Mouse (Mus musculus): ENCODE measurements around the gene Mfap5. TPM values are rescaled to one million over a fixed set of nuclear protein-coding genes. Genes with fewer than 3 reads are reported as not detected.
A peak's percentile ranks its signal among the peaks of the same experiment; 100 is the strongest.
"Not testable (repeated sequence)": the region's sequence is repeated elsewhere in the genome, so short reads cannot be mapped to it uniquely, and the experiment has no call there.

The Mfap5 gene
- 3.6 and 3.9 TPM in 2 replicates for polyA plus RNA-seq (2015; fragmentation: Nextera tagmentation; extraction: Ambion mirVana)

DNA sequence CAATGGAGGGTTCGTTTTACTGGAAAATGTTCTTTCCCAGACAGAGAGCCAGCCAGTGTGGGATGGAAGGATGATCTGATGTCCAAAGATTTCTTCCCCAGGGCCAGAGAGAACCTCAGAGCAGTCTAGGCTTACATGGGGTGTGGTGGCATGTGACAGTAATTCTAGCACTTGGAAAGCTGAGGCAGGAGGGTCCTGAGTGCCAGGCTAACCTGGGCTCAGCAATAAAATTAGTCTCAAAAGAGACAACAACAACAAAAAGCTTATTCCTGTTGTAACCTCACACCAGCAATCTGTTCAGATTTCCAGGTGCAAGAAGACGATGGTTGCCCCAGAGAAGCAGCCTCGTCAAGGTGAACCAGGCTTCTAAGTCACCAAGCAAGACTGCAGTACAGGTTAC, at the start of gene Mfap5:
Gene Mfap5, plus strand, starts transcription at position 301 of the 400 bp plus-strand sequence.
- WGBS, result 87% methylated on average over 3 of the region's 3 CpGs
- no peak within 1 kb of the TSS for H3K4me2 ChIP-seq (ENCODE audit: low read length)

DNA sequence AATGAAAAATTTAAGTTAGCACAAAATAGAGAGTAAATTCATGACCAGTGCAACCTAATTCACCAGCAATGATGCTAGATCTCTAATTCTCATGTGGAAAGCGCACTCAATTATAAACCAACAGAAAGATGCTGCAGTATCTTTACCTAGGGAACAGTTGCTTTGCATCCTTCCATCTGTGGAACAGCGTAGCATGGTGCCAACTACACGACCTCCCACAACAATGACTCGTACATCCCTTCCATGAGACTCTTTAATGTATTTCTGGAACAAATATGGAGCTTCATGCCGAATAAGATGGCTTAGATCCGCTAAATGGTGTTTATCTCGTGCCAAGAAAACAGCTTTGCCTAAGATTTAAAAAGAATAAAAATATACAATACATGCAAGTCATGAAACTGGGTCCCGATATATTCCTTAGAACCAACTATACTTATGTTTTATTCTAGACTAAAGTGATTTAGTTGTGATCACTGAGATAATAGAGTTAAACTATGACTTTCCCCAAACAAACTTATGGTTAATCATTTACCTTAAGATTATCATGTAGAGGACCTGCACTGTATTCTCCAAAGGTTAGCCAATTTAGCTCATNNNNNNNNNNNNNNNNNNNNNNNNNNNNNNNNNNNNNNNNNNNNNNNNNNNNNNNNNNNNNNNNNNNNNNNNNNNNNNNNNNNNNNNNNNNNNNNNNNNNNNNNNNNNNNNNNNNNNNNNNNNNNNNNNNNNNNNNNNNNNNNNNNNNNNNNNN, 46.5 kb upstream of the Mfap5 start:
- no peak overlapping the region for H3K4me3 ChIP-seq (ENCODE audit: low read length)
- H3K36me3 ChIP-seq (ENCODE audit: control insufficient read depth, insufficient read depth, low read length), result peaks cover 32% of the 10 kb centered on the region
- 94% methylated on average over 8 of the region's 8 CpGs for WGBS
- H3K4me1 ChIP-seq (ENCODE audit: control insufficient read depth, insufficient read depth, low read depth, low read length), result no peaks in the 10 kb centered on the region
- H3K27me3 ChIP-seq (replicated peaks; ENCODE audit: control insufficient read depth, insufficient read depth, low read length), result no peaks in the 10 kb centered on the region
- no peak for ATAC-seq
- no peak overlapping the region for H3K4me2 ChIP-seq (ENCODE audit: low read length)
- H3K27ac ChIP-seq (ENCODE audit: low read depth, low read length), result no peak overlapping the region
- no peak overlapping the region for H3K9ac ChIP-seq (ENCODE audit: low read depth, low read length)
- H3K9me3 ChIP-seq (ENCODE audit: control insufficient read depth, low read length), result no peaks in the 10 kb centered on the region

More for the DNA sequence above, at the start of gene Mfap5:
- H3K27ac ChIP-seq (ENCODE audit: low read depth, low read length), result no peak within 1 kb of the TSS
- no peaks in the 10 kb centered on the region for H3K27me3 ChIP-seq (replicated peaks; ENCODE audit: control insufficient read depth, insufficient read depth, low read length)
- no peaks in the 10 kb centered on the region for H3K36me3 ChIP-seq (ENCODE audit: control insufficient read depth, insufficient read depth, low read length)
- H3K9me3 ChIP-seq (ENCODE audit: control insufficient read depth, low read length), result no peaks in the 10 kb centered on the region
- no peak for ATAC-seq
- H3K9ac ChIP-seq (ENCODE audit: low read depth, low read length), result no peak within 1 kb of the TSS
- H3K4me3 ChIP-seq (ENCODE audit: low read length), result no peak within 1 kb of the TSS
- H3K4me1 ChIP-seq (ENCODE audit: control insufficient read depth, insufficient read depth, low read depth, low read length), result no peaks in the 10 kb centered on the region

- H3K4me1 ChIP-seq (ENCODE audit: control insufficient read depth, insufficient read depth, low read depth, low read length), result no peaks in the 10 kb centered on the region
- no peak overlapping the region for H3K27ac ChIP-seq (ENCODE audit: low read depth, low read length)
- no peak overlapping the region for H3K4me2 ChIP-seq (ENCODE audit: low read length)
- no peaks in the 10 kb centered on the region for H3K27me3 ChIP-seq (replicated peaks; ENCODE audit: control insufficient read depth, insufficient read depth, low read length)
- peaks cover 31% of the 10 kb centered on the region for H3K36me3 ChIP-seq (ENCODE audit: control insufficient read depth, insufficient read depth, low read length)
- no peak overlapping the region for H3K9ac ChIP-seq (ENCODE audit: low read depth, low read length)
- H3K4me3 ChIP-seq (ENCODE audit: low read length), result no peak overlapping the region
- H3K9me3 ChIP-seq (ENCODE audit: control insufficient read depth, low read length), result no peaks in the 10 kb centered on the region
- ATAC-seq, result peak; percentile 73; the same call in 1 of the 2 replicates
- WGBS, result 67% methylated on average over 3 of the region's 3 CpGs
These were observed 39.4 kb upstream of the Mfap5 start for GRCm38 (mm10) chr6:122466092-122466713.

- no peak overlapping the region for H3K27ac ChIP-seq (ENCODE audit: low read depth, low read length)
- H3K9me3 ChIP-seq (ENCODE audit: control insufficient read depth, low read length), result no peaks in the 10 kb centered on the region
- WGBS, result 91% methylated on average over 15 of the region's 15 CpGs
- no peak overlapping the region for H3K4me3 ChIP-seq (ENCODE audit: low read length)
- no peaks in the 10 kb centered on the region for H3K4me1 ChIP-seq (ENCODE audit: control insufficient read depth, insufficient read depth, low read depth, low read length)
- H3K9ac ChIP-seq (ENCODE audit: low read depth, low read length), result no peak overlapping the region
- no peaks in the 10 kb centered on the region for H3K27me3 ChIP-seq (replicated peaks; ENCODE audit: control insufficient read depth, insufficient read depth, low read length)
- ATAC-seq, result no peak
- no peak overlapping the region for H3K4me2 ChIP-seq (ENCODE audit: low read length)
- peaks cover 23% of the 10 kb centered on the region for H3K36me3 ChIP-seq (ENCODE audit: control insufficient read depth, insufficient read depth, low read length)
These were observed 36.5 kb upstream of the Mfap5 start for GRCm38 (mm10) chr6:122469030-122469640.

- Histone ChIP-seq H3K9me3 (ENCODE audit: control insufficient read depth, low read length) (no peaks in the 10 kb centered on the region), H3K27ac (ENCODE audit: low read depth, low read length) (no peak overlapping the region), H3K4me2 (ENCODE audit: low read length) (no peak overlapping the region), H3K4me1 (ENCODE audit: control insufficient read depth, insufficient read depth, low read depth, low read length) (no peaks in the 10 kb centered on the region), H3K4me3 (ENCODE audit: low read length) (no peak overlapping the region), H3K9ac (ENCODE audit: low read depth, low read length) (no peak overlapping the region), H3K27me3 (replicated peaks; ENCODE audit: control insufficient read depth, insufficient read depth, low read length) (no peaks in the 10 kb centered on the region), H3K36me3 (ENCODE audit: control insufficient read depth, insufficient read depth, low read length) (peaks cover 21% of the 10 kb centered on the region)
- WGBS, result 93% methylated on average over 2 of the region's 2 CpGs
- no peak for ATAC-seq
These were observed 35.4 kb upstream of the Mfap5 start for GRCm38 (mm10) chr6:122470240-122470639.

DNA sequence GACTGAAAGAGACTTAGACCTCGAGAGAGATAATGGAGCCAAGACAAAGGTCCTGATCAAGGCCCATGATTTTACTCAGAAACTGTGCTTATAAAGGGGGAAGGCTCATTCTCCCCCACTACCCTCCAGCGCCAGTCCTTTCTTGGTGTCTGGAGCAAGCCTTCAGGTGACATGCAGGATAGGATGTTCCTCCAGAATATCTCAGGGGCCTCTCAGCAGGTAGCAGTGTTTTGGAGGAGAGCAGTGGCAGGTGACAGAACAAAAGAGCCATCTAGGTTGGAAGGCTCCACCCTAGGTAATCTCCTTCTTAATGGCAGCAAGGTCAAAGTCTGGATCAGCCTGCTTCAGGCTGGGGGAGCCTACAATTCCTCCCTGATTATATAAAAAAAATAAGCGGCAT, 34.2 kb upstream of the Mfap5 start:
- H3K9ac ChIP-seq (ENCODE audit: low read depth, low read length); H3K4me3 ChIP-seq (ENCODE audit: low read length); ATAC-seq; H3K27ac ChIP-seq (ENCODE audit: low read depth, low read length); H3K9me3 ChIP-seq (ENCODE audit: control insufficient read depth, low read length); H3K4me1 ChIP-seq (ENCODE audit: control insufficient read depth, insufficient read depth, low read depth, low read length); H3K4me2 ChIP-seq (ENCODE audit: low read length); H3K27me3 ChIP-seq (replicated peaks; ENCODE audit: control insufficient read depth, insufficient read depth, low read length): not testable (repeated sequence)
- WGBS, result 89% methylated on average over 3 of the region's 3 CpGs
- H3K36me3 ChIP-seq (ENCODE audit: control insufficient read depth, insufficient read depth, low read length), result peaks cover 21% of the 10 kb centered on the region

GRCm38 (mm10) chr6:122478062-122478461, 27.6 kb upstream of the Mfap5 start:
- ATAC-seq, result no peak
- Histone ChIP-seq H3K27me3 (replicated peaks; ENCODE audit: control insufficient read depth, insufficient read depth, low read length) (no peaks in the 10 kb centered on the region), H3K9ac (ENCODE audit: low read depth, low read length) (no peak overlapping the region), H3K4me3 (ENCODE audit: low read length) (no peak overlapping the region), H3K36me3 (ENCODE audit: control insufficient read depth, insufficient read depth, low read length) (no peaks in the 10 kb centered on the region), H3K9me3 (ENCODE audit: control insufficient read depth, low read length) (no peaks in the 10 kb centered on the region), H3K27ac (ENCODE audit: low read depth, low read length) (no peak overlapping the region), H3K4me1 (ENCODE audit: control insufficient read depth, insufficient read depth, low read depth, low read length) (no peaks in the 10 kb centered on the region; the same call in 1 of the 2 replicates), H3K4me2 (ENCODE audit: low read length) (no peak overlapping the region)
- WGBS, result 83% methylated on average over 3 of the region's 3 CpGs

DNA sequence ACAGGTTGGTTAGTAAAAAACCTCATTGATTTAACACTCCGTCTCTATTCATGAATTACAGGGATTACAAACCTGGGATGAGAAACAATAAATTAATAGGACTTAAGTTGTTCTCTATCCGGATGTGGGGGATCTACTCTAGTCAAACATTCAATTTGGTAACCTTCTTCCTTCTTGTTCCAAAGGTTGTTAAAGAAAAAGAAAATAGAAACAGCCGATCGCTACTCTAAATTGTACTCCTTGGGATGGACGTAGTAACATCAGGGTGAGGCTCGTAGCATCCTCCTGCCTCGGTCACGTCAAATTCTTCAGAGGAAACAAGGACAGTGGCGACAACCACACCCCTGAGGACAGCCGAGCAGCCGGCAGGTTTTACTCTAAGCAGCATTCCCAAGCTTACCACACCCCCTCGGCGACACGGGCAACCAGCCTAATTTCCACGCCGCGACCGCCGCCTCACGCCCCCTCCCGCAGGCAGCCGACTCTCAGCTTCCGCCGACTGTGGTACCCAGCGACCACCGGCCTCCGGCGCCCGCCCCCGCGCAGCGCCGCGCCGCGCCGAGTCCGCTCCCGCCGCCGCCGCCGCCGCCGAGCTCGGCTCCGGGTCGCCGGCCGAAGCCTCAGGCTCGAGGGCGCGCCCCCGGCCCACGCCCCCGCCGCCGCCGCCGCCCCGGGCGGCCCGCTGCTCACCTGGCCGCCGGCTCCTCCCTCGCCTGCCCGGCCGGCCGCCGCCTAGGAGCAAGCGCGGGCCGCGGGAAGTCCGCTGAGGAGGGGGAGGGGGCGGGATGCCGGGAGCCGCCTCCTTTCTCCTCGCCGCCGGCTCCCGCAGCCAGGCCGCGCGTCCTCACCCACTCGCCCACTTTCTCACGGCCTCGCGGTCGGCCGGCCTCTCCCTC, 20.0 kb upstream of the Mfap5 start:
- no peaks in the 10 kb centered on the region for H3K27me3 ChIP-seq (replicated peaks; ENCODE audit: control insufficient read depth, insufficient read depth, low read length)
- H3K4me2 ChIP-seq (ENCODE audit: low read length), result peak overlapping the region; percentile 67
- peak overlapping the region; percentile 97 for H3K27ac ChIP-seq (ENCODE audit: low read depth, low read length)
- peak; percentile 35 for ATAC-seq
- no peaks in the 10 kb centered on the region for H3K9me3 ChIP-seq (ENCODE audit: control insufficient read depth, low read length)
- H3K36me3 ChIP-seq (ENCODE audit: control insufficient read depth, insufficient read depth, low read length), result no peaks in the 10 kb centered on the region
- peaks cover 14% of the 10 kb centered on the region for H3K4me1 ChIP-seq (ENCODE audit: control insufficient read depth, insufficient read depth, low read depth, low read length)
- 3% methylated on average over 41 of the region's 91 CpGs for WGBS
- H3K9ac ChIP-seq (ENCODE audit: low read depth, low read length), result peak overlapping the region; percentile 95
- H3K4me3 ChIP-seq (ENCODE audit: low read length), result peak overlapping the region; percentile 80

Measured in hindbrain, embryonic 16.5 days (tissue).